Mouse (Mus musculus) kidney, adult 10 weeks (tissue): ENCODE measurements around the gene Taar7a. TPM values are rescaled to one million over a fixed set of nuclear protein-coding genes. Genes with fewer than 3 reads are reported as not detected.

Source experiments
- polyA plus RNA-seq: library from polyadenylated mRNA; stranded (reverse); fragments of 350-450 nt; fragmentation: Illumina TruSeq; extraction: RNeasy Lipid Tissue Mini Kit (QIAGEN cat#74804); gene quantifications from one replicate; pipeline ENCODE4 v1.2.3, GENCODE M21; 2014; ENCODE audit warnings: low read depth, low replicate concordance

Taar7a gene
- not detected for polyA plus RNA-seq

DNA sequence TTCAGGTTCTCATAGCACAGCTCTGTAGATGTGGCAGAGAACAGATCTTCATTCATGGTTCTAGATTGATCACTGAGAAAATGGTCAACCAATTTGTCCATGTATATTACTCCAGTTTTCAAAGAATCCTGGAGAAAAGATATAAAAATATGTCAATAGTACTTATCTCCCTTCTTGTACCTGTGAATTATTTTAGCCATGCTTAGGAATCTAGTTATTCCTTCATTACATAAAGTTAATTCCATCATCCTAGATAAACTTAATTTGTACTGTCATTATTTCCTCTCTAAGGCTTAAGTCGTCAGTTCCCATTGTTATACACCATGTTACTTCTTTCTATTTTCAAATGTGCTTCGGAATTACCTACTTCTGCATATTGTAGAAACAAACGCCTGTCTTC, at the start of gene Taar7a:
Gene Taar7a, minus strand, starts transcription at position 101 of the 400 bp plus-strand sequence.

GRCm38 (mm10) chr10:24037314-24037713, 44.0 kb upstream of the Taar7a start, which contains the start of gene Taar7e:
Gene Taar7e (plus strand): TSS chr10:24037614.

DNA sequence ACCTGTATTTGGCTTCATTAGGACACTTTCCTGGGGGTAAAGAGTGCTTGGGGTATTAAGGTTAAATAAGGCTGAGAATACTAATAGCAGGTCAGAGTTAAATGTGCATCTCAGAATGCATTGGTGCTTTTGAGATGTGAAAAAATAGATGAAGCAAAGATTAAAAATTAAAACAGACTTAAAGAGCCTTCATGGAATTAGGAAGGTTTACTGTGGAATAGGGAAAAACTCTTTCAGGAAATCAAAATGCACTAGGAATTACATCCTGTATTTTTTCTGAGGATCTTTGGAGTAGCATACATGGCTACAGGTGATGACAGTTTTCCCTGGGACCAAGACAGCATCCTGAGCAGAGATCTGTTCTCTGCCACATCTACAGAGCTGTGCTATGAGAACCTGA, 33.6 kb upstream of the Taar7a start, which contains the start of gene Taar7d:
Gene Taar7d, plus strand, starts transcription at position 301 of the 400 bp plus-strand sequence.

GRCm38 (mm10) chr10:23999639-24000038, 6.4 kb upstream of the Taar7a start, which contains the start of gene Taar7b:
Gene Taar7b (plus strand): TSS chr10:23999939.

GRCm38 (mm10) chr10:23985546-23985945, 7.7 kb downstream of the Taar7a start, which contains the start of gene Taar6:
Gene Taar6 (minus strand): TSS chr10:23985646.

GRCm38 (mm10) chr10:23970656-23971165, 22.6 kb downstream of the Taar7a start, which contains the start of gene Taar5:
Gene Taar5 (plus strand): TSS chr10:23970706.

GRCm38 (mm10) chr10:23960444-23960915, 32.8 kb downstream of the Taar7a start, which contains the start of gene Taar4:
Gene Taar4 (plus strand): TSS chr10:23960494.

DNA sequence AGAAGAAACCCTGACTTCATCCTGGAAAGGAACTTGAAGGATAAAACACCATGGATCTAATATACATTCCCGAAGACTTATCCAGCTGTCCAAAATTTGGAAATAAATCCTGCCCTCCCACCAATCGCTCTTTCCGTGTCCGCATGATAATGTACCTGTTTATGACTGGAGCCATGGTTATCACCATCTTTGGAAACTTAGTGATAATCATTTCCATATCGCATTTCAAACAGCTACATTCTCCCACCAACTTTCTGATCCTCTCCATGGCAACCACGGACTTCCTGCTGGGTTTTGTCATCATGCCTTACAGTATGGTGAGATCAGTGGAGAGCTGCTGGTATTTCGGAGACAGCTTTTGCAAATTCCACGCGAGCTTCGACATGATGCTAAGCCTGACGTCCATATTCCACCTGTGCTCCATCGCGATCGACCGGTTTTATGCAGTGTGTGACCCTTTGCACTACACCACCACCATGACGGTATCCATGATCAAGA, 43.7 kb downstream of the Taar7a start, which contains the start of gene Taar3:
Gene Taar3, plus strand, starts transcription at position 51 of the 498 bp plus-strand sequence.

Other genes starting within 250 kb of the Taar7a start
- gene Rps12, start 206.2 kb downstream of the Taar7a start, polyA plus RNA-seq = 253 TPM
- gene Slc18b1, start 196.5 kb downstream of the Taar7a start, polyA plus RNA-seq = 26.8 TPM
- gene Vnn3, start 142.0 kb downstream of the Taar7a start, polyA plus RNA-seq = not detected
- gene Vnn1, start 98.8 kb downstream of the Taar7a start, polyA plus RNA-seq = 162 TPM
- gene Taar1, start 73.1 kb downstream of the Taar7a start, polyA plus RNA-seq = not detected
- gene Taar2, start 54.9 kb downstream of the Taar7a start, polyA plus RNA-seq = not detected
- not detected for gene Taar3, start 43.9 kb downstream of the Taar7a start, polyA plus RNA-seq
- gene Taar4, start 33.0 kb downstream of the Taar7a start, polyA plus RNA-seq = not detected
- gene Taar5, start 22.8 kb downstream of the Taar7a start, polyA plus RNA-seq = not detected
- gene Taar6, start 7.8 kb downstream of the Taar7a start, polyA plus RNA-seq = not detected
- not detected for gene Taar7b, start 6.5 kb upstream of the Taar7a start, polyA plus RNA-seq
- not detected for gene Taar7d, start 33.7 kb upstream of the Taar7a start, polyA plus RNA-seq
- not detected for gene Taar7e, start 44.1 kb upstream of the Taar7a start, polyA plus RNA-seq
- gene Taar7f, start 56.0 kb upstream of the Taar7a start, polyA plus RNA-seq = not detected
- gene Taar8a, start 83.0 kb upstream of the Taar7a start, polyA plus RNA-seq = not detected
- not detected for gene Taar8b, start 98.8 kb upstream of the Taar7a start, polyA plus RNA-seq
- gene Taar8c, start 108.4 kb upstream of the Taar7a start, polyA plus RNA-seq = not detected
- gene Taar9, start 116.1 kb upstream of the Taar7a start, polyA plus RNA-seq = not detected
- gene Stx7, start 155.8 kb upstream of the Taar7a start, polyA plus RNA-seq = 366 TPM
- not detected for gene Moxd1, start 230.0 kb upstream of the Taar7a start, polyA plus RNA-seq